Mouse (Mus musculus) forebrain, embryonic 16.5 days (tissue): ENCODE measurements around the gene Zfp580. TPM values are rescaled to one million over a fixed set of nuclear protein-coding genes. Genes with fewer than 3 reads are reported as not detected.
"Not testable (repeated sequence)": the region's sequence is repeated elsewhere in the genome, so short reads cannot be mapped to it uniquely, and the experiment has no call there.

Experiments
- ATAC-seq: fragments of 200-750 bp; cut with Nextera tagmentation; 2 replicates; pipeline ENCODE4 v1.8.0; 2017; ENCODE audit warnings: mild to moderate bottlenecking, moderate library complexity
- H3K27ac ChIP-seq: fragments of 300-500 bp; sonication (generic); 2 replicates; pipeline ENCODE4 v1.5.1; 2014; ENCODE audit warnings: low read length, control low read depth
- H3K27me3 ChIP-seq: fragments of 300-500 bp; sonication (generic); replicated peaks from 2 replicates; pipeline ENCODE4 v1.6.1; 2014; ENCODE audit warnings: low read length; ENCODE audit not compliant: control insufficient read depth, insufficient read depth
- H3K36me3 ChIP-seq: fragments of 300-500 bp; sonication (generic); 2 replicates; pipeline ENCODE4 v1.6.1; 2014; ENCODE audit not compliant: control insufficient read depth, insufficient read depth
- H3K4me1 ChIP-seq: fragments of 300-500 bp; sonication (generic); replicated peaks from 2 replicates; pipeline ENCODE4 v1.6.1; 2014; ENCODE audit warnings: low read length; ENCODE audit not compliant: control insufficient read depth, insufficient read depth
- H3K4me2 ChIP-seq: fragments of 300-500 bp; sonication (generic); 2 replicates; pipeline ENCODE4 v1.6.1; 2014; ENCODE audit warnings: mild to moderate bottlenecking, low read length, control low read depth
- H3K4me3 ChIP-seq: fragments of 300-500 bp; sonication (generic); replicated peaks from 2 replicates; pipeline ENCODE4 v1.5.1; 2014; ENCODE audit warnings: mild to moderate bottlenecking, low read length, control low read depth
- H3K9ac ChIP-seq: fragments of 300-500 bp; sonication (generic); replicated peaks from 2 replicates; pipeline ENCODE4 v1.6.1; 2014; ENCODE audit warnings: low read depth, low read length, control low read depth
- H3K9me3 ChIP-seq: fragments of 300-500 bp; sonication (generic); 2 replicates; pipeline ENCODE4 v1.6.1; 2016; ENCODE audit warnings: low read length; ENCODE audit not compliant: control insufficient read depth
- WGBS: fragments of 180-500 bp; shearing (Covaris S2); extraction: QIAGEN DNeasy Blood & Tissue Kit; methylation state at CpG from one replicate; pipeline ENCODE4 v1.1.7; 2014; 5-methylcytosine and 5-hydroxymethylcytosine counted together
- polyA plus RNA-seq: library from polyadenylated mRNA; unstranded; fragments of >200 nt; fragmentation: Nextera tagmentation; extraction: Ambion mirVana; gene quantifications from 2 replicates; pipeline ENCODE4 v1.2.1, GENCODE M21; 2015

Gene Zfp580
- polyA plus RNA-seq, 1 experiment from 2014 or later: 62.4 TPM

DNA sequence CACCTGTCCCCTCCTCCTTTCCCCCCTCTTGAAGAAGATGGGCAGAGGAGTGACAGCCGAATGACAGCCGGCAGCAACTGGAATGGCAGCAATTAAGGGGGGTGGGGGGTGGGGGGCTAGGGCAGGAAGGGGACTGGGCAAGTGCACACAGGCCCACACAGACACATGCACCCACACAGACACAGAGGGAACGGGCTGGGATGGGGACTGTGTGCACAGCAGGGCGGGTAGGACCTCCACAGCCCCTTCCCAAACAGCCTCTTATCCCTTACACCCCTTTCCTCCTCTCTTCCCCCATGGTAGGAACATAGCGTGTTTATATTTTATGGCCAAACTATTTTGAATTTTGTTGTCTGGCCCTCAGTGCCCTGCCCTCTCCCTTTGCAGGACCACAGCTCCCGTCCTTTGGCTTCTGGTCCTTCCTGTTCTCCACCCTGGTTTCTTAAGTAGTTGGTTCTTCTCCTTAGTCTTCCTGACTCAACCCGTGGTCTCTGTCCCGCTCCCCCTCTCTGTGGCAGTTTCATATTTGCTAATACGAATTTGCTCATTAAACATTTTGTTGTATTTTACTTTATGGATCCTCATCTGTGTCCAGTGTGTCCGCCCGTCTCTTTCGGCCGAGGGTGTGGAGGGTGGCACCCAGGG lies 28.1 kb downstream of the Zfp580 start:
- Histone ChIP-seq H3K4me1 (peaks cover 19% of the 10 kb centered on the region), H3K36me3 (peaks cover 21% of the 10 kb centered on the region), H3K27ac (peak overlapping the region; percentile 54; the same call in 1 of the 2 replicates), H3K4me2 (peak overlapping the region; percentile 50), H3K4me3 (peak overlapping the region; percentile 89)
- ATAC-seq: peak; percentile 41
- WGBS: 50% methylated on average over 8 of the region's 13 CpGs
- H3K27me3 ChIP-seq, H3K9me3 ChIP-seq, H3K9ac ChIP-seq: not testable (repeated sequence)

DNA sequence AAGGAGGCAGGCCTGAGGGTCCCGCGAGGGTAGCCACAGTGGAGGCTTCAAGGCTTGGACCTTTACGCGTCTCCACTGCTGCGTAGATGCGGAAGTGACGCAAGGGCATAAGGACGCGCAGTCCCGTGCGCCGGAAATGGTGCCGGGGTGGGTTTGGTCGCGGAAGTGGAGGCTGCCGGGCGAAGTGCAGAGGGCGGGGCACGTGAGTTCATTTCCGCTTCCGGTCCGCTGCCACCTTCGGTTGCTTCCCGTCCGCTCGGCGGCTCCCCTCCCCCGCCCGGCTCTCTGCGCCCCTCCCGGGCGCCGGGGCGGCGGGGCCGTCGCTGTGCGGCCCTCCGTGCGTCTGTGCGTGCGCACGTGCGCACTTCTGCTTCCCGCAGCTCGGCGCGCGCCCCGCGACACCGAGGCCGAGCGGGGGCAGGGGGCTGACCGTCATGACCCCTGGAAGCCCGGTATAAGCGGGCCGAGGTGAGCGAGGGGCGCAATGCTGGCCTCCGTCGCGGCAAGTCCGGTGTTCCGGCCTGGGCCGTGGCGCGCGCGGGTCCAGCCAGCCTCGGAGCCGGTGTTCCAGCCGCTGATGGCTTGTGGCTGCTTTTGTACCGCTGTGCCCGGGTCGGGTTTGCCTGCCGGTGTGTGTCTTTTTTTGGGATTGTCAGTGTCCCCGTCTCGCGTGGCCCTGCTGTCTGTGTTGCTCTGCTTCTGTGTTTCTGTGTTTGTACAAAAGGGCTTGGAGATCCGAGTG lies 28.8 kb downstream of the Zfp580 start, which contains the start of gene Epn1:
Gene Epn1, plus strand, starts transcription at position 226 of the 742 bp plus-strand sequence.
- H3K27ac ChIP-seq: peak within 1 kb of the TSS; percentile 86
- peaks cover 21% of the 10 kb centered on the region for H3K4me1 ChIP-seq
- peaks cover 23% of the 10 kb centered on the region for H3K36me3 ChIP-seq
- H3K9me3 ChIP-seq: no peaks in the 10 kb centered on the region
- H3K4me2 ChIP-seq: peak within 1 kb of the TSS; percentile 90
- peak within 1 kb of the TSS; percentile 96 for H3K9ac ChIP-seq
- H3K27me3 ChIP-seq: no peaks in the 10 kb centered on the region
- peak within 1 kb of the TSS; percentile 89 for H3K4me3 ChIP-seq
- under 1% methylated on average over 74 of the region's 81 CpGs for WGBS
- peak; percentile 98 for ATAC-seq

DNA sequence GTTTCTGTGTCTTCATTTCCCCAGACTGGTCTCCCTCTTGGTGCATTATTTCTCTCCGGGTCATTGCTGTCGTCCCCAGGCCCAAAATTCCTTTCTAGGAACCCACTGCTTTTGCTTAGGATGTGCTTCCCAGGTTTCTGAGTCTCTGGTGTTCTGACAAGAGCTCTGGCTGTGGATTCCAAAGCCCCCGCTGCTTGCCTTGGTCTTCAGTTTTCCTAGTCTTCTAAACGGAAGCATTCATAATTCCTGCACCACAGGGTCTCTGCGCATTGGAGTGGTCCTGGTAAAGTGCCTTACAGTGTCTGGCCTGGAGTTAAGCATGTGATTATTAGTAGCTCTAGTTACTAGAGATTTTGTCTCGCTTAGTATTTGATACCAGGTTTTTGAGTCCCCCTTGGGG lies 29.5 kb downstream of the Zfp580 start:
- peak overlapping the region; percentile 86 for H3K27ac ChIP-seq
- no peaks in the 10 kb centered on the region for H3K27me3 ChIP-seq
- H3K4me1 ChIP-seq: peaks cover 21% of the 10 kb centered on the region
- peaks cover 21% of the 10 kb centered on the region for H3K36me3 ChIP-seq
- H3K9me3 ChIP-seq: no peaks in the 10 kb centered on the region
- peak overlapping the region; percentile 90 for H3K4me2 ChIP-seq
- WGBS: 16% methylated on average over 6 of the region's 6 CpGs
- no peak for ATAC-seq
- H3K4me3 ChIP-seq: peak overlapping the region; percentile 89
- H3K9ac ChIP-seq: peak overlapping the region; percentile 96

DNA sequence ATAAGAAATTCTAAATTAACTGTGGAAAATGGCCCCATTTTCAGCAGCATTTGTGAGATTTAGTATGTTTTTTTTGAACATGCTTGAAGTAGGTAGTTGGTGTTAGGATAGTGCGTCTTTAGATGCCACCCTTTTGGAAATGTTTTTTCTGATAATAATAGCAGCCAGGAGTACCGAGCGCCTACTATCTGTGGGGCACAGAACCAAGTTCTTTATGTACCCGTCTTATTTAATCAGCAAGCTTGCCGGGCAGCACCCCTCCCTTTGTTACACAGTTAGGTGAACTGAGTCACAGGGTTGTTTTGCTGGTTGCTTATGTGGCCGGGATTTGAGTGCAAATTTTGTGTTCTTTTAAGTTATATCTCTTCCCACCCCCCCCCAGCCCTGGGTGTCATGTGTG lies 29.9 kb downstream of the Zfp580 start:
- peak overlapping the region; percentile 96 for H3K9ac ChIP-seq
- peaks cover 19% of the 10 kb centered on the region for H3K36me3 ChIP-seq
- H3K4me3 ChIP-seq: peak overlapping the region; percentile 89
- H3K27me3 ChIP-seq: no peaks in the 10 kb centered on the region
- peak overlapping the region; percentile 90 for H3K4me2 ChIP-seq
- no peaks in the 10 kb centered on the region for H3K9me3 ChIP-seq
- H3K27ac ChIP-seq: no peak overlapping the region
- 68% methylated on average over 6 of the region's 6 CpGs for WGBS
- peaks cover 21% of the 10 kb centered on the region for H3K4me1 ChIP-seq
- ATAC-seq: no peak

DNA sequence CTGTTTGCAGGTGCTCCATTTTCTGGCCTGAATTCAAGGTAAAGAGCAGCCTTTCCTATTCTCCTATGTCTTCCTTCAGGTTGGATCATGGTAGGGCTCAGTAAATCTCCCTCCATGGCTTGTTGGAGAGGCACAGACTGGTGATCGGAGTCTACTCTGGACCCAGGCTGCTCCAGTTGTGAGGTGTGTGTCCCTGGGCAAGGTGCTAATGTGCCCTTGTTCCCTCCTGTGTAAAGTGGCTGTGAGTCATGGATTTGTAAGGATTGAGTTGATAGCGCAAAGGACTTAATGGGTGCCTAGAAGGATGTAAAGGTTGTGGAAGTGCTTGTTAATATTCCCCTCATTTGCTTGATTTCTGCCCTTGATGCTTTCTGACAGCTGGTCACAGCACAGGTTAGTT lies 30.6 kb downstream of the Zfp580 start:
- H3K27me3 ChIP-seq: no peaks in the 10 kb centered on the region
- peaks cover 13% of the 10 kb centered on the region; the same call in 1 of the 2 replicates for H3K36me3 ChIP-seq
- H3K4me3 ChIP-seq: no peak overlapping the region
- no peak overlapping the region for H3K27ac ChIP-seq
- H3K9ac ChIP-seq: no peak overlapping the region
- 100% methylated on average over 2 of the region's 2 CpGs for WGBS
- H3K9me3 ChIP-seq: no peaks in the 10 kb centered on the region
- peaks cover 21% of the 10 kb centered on the region for H3K4me1 ChIP-seq
- ATAC-seq: no peak
- no peak overlapping the region for H3K4me2 ChIP-seq

DNA sequence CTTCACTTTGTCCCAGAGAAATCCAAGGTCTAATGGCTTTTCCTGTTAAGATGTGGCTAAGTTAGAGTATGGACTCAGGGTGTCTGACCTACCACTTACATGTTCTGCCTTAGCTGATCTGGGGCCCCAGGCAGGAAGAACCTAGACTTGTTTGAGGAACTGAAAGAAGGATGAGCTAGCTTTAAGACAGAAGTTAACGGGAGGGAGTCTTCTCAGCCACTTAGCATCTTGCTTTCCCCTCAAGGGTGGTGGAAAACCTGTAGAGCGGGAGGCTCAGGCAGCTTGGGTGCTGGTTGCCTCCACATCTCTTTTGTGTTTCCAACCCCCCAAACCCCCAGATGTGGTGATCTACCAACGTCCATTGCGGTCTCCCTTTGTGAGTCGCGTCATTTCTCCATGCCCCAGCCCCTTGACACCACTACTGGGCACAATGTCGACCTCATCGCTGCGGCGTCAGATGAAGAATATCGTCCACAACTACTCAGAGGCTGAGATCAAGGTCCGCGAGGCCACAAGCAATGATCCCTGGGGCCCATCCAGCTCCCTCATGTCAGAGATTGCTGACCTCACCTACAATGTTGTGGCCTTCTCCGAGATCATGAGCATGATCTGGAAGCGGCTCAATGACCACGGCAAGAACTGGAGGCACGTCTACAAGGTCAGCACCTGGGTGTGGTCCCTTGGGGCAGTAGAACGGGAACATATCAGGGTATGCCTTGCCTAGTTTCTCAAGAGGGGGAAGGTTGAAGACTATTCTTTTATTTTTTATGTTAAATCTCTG lies 32.2 kb downstream of the Zfp580 start:
- H3K27me3 ChIP-seq: no peaks in the 10 kb centered on the region
- ATAC-seq: no peak
- no peak overlapping the region for H3K9ac ChIP-seq
- H3K4me1 ChIP-seq: peaks cover 21% of the 10 kb centered on the region
- H3K4me3 ChIP-seq: no peak overlapping the region
- peaks cover 11% of the 10 kb centered on the region; the same call in 1 of the 2 replicates for H3K36me3 ChIP-seq
- H3K9me3 ChIP-seq: no peaks in the 10 kb centered on the region
- WGBS: 94% methylated on average over 18 of the region's 18 CpGs
- no peak overlapping the region for H3K4me2 ChIP-seq
- H3K27ac ChIP-seq: no peak overlapping the region

DNA sequence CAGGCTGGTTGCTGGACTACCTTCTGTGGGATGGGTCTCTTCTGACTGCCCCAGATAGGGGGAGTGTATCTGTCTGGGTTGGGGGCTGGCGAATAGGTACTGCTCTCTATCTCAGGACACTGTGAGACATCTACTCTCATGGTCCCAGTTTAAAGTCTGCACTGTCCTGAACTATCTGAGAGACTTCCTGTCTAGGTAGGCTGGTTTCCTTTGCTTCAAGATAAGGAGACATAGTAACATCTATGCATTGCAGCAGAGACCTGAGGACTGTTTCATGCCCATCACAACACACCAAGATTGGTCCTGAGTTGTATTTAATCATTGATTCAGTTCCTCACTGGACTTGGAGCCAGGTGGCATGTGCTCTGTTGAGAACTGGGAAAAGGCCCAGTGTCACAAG lies 34.2 kb downstream of the Zfp580 start:
- no peak overlapping the region for H3K4me2 ChIP-seq
- no peak overlapping the region for H3K9ac ChIP-seq
- H3K4me3 ChIP-seq: no peak overlapping the region
- H3K36me3 ChIP-seq: peaks cover 11% of the 10 kb centered on the region
- H3K27me3 ChIP-seq: no peaks in the 10 kb centered on the region
- WGBS: 91% methylated on average over 1 of the region's 1 CpGs
- H3K4me1 ChIP-seq: peaks cover 21% of the 10 kb centered on the region
- H3K27ac ChIP-seq: no peak overlapping the region
- H3K9me3 ChIP-seq: no peaks in the 10 kb centered on the region
- ATAC-seq: no peak

DNA sequence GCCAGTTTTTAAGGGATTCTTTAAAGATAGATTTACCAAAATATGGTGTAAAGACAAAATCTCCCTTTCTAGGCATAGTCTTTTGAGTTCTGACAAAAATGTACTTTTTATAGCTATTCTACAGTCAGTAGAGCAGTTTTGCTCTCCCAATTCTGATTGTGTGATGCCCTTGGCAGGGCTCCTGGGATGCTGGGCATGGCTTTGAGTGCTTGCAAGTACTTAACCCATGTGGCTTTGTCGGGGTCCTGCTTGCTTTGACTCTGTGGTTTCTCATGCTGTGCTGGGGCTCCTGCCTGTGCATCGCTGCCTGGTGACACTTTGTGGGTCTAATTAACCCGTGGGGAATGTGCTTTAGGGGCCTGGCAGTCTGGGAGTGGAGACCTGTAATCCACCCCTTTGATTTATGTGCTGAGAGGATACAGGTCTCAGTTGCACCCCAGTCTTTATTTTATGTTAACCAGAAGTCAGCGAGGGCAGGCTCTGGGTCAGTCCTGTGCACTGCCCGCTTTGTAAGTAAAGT lies 35.6 kb downstream of the Zfp580 start:
- Histone ChIP-seq H3K4me2 (no peak overlapping the region), H3K27ac (no peak overlapping the region), H3K4me1 (peaks cover 6% of the 10 kb centered on the region), H3K4me3 (no peak overlapping the region), H3K9me3 (no peaks in the 10 kb centered on the region), H3K9ac (no peak overlapping the region), H3K36me3 (peaks cover 11% of the 10 kb centered on the region), H3K27me3 (no peaks in the 10 kb centered on the region)
- WGBS: 80% methylated on average over 5 of the region's 5 CpGs
- no peak for ATAC-seq

DNA sequence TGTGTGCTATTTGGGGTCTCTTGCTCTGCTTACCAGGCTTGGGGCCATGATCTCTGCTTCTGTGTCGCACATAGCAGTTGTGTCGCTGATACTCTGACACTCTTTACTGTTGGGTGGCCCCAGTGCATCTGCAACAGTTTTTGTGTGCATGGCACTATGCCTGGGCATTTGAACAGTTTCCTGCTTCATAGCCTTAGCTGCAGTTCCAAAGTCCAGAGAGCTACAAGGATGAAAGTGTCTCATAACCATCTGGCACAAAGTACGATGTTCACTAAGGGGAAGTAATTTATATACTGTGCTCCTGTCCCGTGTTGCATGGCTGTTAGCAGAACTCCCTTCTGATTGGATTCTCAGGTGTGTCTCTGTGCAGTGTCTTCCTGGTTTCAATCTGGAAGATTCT lies 36.5 kb downstream of the Zfp580 start:
- H3K27me3 ChIP-seq: no peaks in the 10 kb centered on the region
- peaks cover 11% of the 10 kb centered on the region for H3K36me3 ChIP-seq
- H3K4me3 ChIP-seq: no peak overlapping the region
- 86% methylated on average over 4 of the region's 4 CpGs for WGBS
- 0 out of 2 replicates have a peak, but pooled peaks cover 2% of the 10 kb centered on the region for H3K4me1 ChIP-seq
- no peaks in the 10 kb centered on the region for H3K9me3 ChIP-seq
- no peak for ATAC-seq
- no peak overlapping the region for H3K4me2 ChIP-seq
- H3K9ac ChIP-seq: no peak overlapping the region
- no peak overlapping the region for H3K27ac ChIP-seq
